Mouse (Mus musculus) testis, adult 2 months (tissue): ENCODE results near the gene Las1l.
"Not testable (repeated sequence)": the region's sequence is repeated elsewhere in the genome, so short reads cannot be mapped to it uniquely, and the experiment has no call there.

Source experiments
- CTCF ChIP-seq: fragments of 200-500 bp; IDR thresholded peaks from 2 replicates; pipeline ENCODE4 v1.5.1; 2012; ENCODE audit warnings: low read depth, mild to moderate bottlenecking, inconsistent platforms, low read length, moderate library complexity; ENCODE audit not compliant: control insufficient read depth, insufficient read depth, insufficient replicate concordance
- POLR2A ChIP-seq: fragments of 200-500 bp; IDR thresholded peaks from 2 replicates; pipeline ENCODE4 v1.6.1; 2012; ENCODE audit warnings: low read depth, mild to moderate bottlenecking, inconsistent platforms, low read length, moderate library complexity; ENCODE audit not compliant: control insufficient read depth

DNA sequence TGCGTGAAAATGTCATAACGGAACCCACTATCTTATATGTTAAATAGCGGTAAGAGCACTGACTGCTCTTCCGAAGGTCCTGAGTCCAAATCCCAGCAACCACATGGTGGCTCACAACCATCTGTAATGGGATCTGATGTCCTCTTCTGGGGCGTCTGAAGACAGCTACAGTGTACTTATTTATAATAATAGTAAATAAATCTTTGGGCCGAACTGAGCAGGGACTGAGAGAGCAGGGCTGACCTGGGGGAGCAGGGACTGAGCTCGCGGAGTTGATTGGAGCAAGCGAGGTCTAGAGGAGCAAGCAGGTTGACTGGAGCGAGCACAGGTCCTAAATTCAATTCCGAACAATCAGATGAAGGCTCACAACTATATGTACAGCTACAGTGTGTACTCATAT lies 699 bp upstream of the Las1l start:
- TF ChIP-seq CTCF, POLR2A: not testable (repeated sequence)
